Mouse (Mus musculus) kidney, embryonic 15.5 days (tissue): Measurements from ENCODE around the gene Vps37c. TPM values are rescaled to one million over a fixed set of nuclear protein-coding genes. Genes with fewer than 3 reads are reported as not detected.

ENCODE experiments used
- ATAC-seq: fragments of 200-750 bp; cut with Nextera tagmentation; replicated peaks from 2 replicates; pipeline ENCODE4 v1.8.0; 2017; ENCODE audit warnings: moderate TSS enrichment; ENCODE audit not compliant: low FRiP score
- H3K27ac ChIP-seq: fragments of 300-500 bp; sonication (generic); 2 replicates; pipeline ENCODE4 v1.5.1; 2015; ENCODE audit warnings: mild to moderate bottlenecking, inconsistent platforms
- H3K27me3 ChIP-seq: fragments of 300-500 bp; sonication (generic); 2 replicates; pipeline ENCODE4 v1.6.1; 2015; ENCODE audit warnings: inconsistent platforms
- H3K36me3 ChIP-seq: fragments of 300-500 bp; sonication (generic); 2 replicates; pipeline ENCODE4 v1.6.1; 2015; ENCODE audit warnings: inconsistent platforms
- H3K4me1 ChIP-seq: fragments of 300-500 bp; sonication (generic); 2 replicates; pipeline ENCODE4 v1.6.1; 2015; ENCODE audit warnings: inconsistent platforms
- H3K4me2 ChIP-seq: fragments of 300-500 bp; sonication (generic); 2 replicates; pipeline ENCODE4 v1.6.1; 2015; ENCODE audit warnings: moderate library complexity, mild to moderate bottlenecking, inconsistent platforms
- H3K4me3 ChIP-seq: fragments of 300-500 bp; sonication (generic); replicated peaks from 2 replicates; pipeline ENCODE4 v1.5.1; 2015; ENCODE audit warnings: mild to moderate bottlenecking, inconsistent platforms
- H3K9ac ChIP-seq: fragments of 300-500 bp; sonication (generic); 2 replicates; pipeline ENCODE4 v1.6.1; 2015; ENCODE audit warnings: mild to moderate bottlenecking, inconsistent platforms
- H3K9me3 ChIP-seq: fragments of 300-500 bp; sonication (generic); replicated peaks from 2 replicates; pipeline ENCODE4 v1.6.1; 2016; ENCODE audit warnings: inconsistent platforms
- WGBS: fragments of 180-500 bp; shearing (Covaris S2); methylation state at CpG from one replicate; pipeline ENCODE4 v1.1.7; 2015; ENCODE audit warnings: mixed read lengths; 5-methylcytosine and 5-hydroxymethylcytosine counted together
- polyA plus RNA-seq: library from polyadenylated mRNA; unstranded; fragments of >200 nt; fragmentation: Nextera tagmentation; extraction: Ambion mirVana; gene quantifications from 2 replicates; pipeline ENCODE4 v1.2.1, GENCODE M21; 2015

Vps37c gene
- polyA plus RNA-seq, result 29.7 and 31.7 TPM in 2 replicates

DNA sequence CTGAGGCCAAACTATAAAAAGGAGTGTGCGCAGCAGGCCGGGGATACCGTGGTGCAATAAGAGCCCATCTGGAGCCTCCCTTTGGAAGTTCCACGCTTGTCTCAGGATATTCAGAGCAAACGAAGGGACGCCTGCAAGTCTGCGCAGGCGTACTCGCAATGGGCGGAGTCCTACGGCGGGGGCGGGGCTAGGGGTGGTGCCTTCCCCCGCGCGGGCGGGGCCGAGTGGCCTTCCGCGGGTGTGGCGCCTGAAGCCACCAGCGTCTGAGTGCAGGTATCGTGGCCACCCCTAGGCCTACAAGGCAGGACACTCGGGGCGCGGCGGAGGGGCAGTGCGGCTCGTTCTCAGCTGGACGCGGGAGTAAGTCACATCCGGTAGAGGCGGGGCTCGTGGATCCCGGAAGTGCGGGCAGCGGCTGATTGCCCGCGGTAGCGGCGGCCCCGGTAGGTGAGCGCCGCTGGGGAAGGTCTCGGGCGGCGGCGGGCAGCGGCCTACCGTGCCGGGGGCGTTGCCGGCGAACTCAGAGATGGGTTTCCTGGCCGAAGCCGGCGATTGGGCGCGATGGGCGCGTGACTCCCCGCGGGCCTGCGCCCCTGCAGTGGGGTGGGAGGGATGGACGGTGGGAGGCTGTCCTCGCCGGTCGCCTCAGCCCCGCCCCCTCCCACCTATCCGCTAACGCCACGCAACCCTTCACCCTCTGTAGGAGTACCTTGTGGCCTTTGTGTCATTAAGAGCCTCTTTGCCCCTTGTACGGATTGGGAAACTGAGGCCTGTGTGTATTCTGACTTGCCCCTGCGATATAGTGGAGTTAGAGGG is at the start of gene Vps37c:
Vps37c (plus strand) TSS at position 199 of the 816 bp plus-strand sequence.
- peak; percentile 93 for ATAC-seq
- H3K4me3 ChIP-seq, result peak within 1 kb of the TSS; percentile 84
- WGBS, result under 1% methylated on average over 74 of the region's 74 CpGs

DNA sequence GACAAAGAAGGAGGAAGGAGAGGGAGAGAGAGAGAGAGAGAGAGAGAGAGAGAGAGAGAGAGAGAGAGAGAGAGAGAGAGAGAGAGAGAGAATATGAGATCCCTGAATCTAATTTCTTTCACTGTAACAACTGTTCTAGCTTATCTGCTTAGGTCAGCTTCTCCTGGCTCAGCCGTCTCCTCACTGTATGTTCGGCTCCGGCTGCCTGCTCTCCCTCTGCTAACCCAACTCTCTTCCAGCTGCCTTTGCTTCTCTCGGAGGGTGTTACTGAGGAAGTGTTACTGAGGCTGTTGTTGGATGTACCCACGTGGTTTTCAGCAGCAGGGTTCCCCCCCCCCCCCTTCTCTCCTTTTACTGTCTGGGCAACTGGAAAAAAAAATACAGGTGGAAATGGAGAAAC is 48.5 kb upstream of the Vps37c start:
- 3% methylated on average over 5 of the region's 5 CpGs for WGBS
- no peak for ATAC-seq
- Histone ChIP-seq H3K9me3 (no peaks in the 10 kb centered on the region), H3K27me3 (peaks cover 9% of the 10 kb centered on the region), H3K4me1 (peaks cover 8% of the 10 kb centered on the region), H3K4me3 (no peak overlapping the region), H3K9ac (no peak overlapping the region), H3K36me3 (no peaks in the 10 kb centered on the region), H3K27ac (no peak overlapping the region), H3K4me2 (peak overlapping the region; percentile 43)

More for the DNA sequence above, at the start of gene Vps37c:
- Histone ChIP-seq H3K27me3 (no peaks in the 10 kb centered on the region), H3K4me1 (peaks cover 28% of the 10 kb centered on the region), H3K9ac (peak within 1 kb of the TSS; percentile 80), H3K36me3 (0 out of 2 replicates have a peak, but pooled peaks cover 3% of the 10 kb centered on the region), H3K27ac (peak within 1 kb of the TSS; percentile 95), H3K9me3 (no peaks in the 10 kb centered on the region), H3K4me2 (peak within 1 kb of the TSS; percentile 74)

DNA sequence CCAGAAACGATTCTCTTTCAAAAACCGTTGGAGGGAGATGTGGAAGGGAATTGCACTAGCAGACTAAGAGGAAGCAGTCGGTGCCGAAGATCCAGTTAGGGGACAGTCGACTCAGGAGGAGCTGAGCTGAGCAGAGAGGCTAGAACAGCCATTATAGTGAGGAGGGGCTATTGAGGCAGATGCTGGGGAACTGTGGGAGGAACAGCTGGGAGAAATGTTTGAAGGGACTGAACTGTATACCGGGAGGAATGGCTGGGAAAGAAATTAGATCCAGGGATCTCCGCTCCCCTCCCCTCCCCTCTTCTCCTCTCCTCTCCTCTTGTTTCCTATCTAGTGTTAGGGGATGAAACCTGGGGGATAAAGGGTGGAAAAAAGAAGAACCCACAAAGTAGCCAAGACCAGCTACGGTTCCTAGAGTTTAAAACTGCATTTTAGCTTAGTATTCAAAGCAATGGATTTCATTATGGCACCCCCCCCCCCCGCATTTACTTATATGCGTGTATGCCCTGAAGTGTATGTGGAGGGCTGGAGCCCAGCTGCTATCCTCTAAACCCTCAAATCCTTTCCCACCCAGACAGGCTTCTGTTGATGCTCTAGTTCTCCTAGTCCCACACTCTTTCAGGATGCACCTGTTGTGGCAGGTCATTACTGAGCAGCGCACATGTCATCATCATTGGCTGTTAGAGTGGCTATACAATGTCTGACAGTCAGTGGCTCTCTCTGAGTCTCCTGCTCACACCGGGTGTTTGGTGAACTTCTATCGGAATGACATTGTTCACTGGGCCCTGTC is 47.8 kb upstream of the Vps37c start:
- Histone ChIP-seq H3K27me3 (peaks cover 3% of the 10 kb centered on the region), H3K4me2 (peak overlapping the region; percentile 43), H3K9ac (no peak overlapping the region), H3K4me3 (0 out of 2 replicates have a peak overlapping the region, but pooled peaks have one; percentile 4), H3K27ac (no peak overlapping the region), H3K36me3 (no peaks in the 10 kb centered on the region), H3K4me1 (peaks cover 5% of the 10 kb centered on the region; the same call in 1 of the 2 replicates), H3K9me3 (no peaks in the 10 kb centered on the region)
- 0 out of 2 replicates have a peak, but pooled peaks have one; percentile 54 for ATAC-seq
- 35% methylated on average over 13 of the region's 13 CpGs for WGBS

DNA sequence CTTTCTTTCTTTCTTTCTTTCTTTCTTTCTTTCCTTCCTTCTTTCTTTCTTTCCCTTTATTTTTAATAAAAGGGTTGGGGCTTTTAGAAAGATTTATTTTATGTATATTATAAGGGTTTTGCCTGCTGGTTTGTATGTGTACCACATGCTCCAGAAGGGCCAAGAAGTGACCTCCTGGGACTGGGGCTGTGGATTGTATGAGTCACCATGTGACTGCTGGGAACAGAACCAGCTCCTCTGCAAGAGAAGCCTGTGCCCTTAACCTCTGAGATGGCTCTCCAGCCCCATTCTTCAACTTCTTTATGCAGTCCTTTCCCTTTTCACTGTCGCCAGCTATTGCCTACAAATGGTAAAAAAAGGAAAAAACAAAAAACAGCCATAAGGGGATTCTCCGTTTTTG is 42.9 kb upstream of the Vps37c start:
- 82% methylated on average over 2 of the region's 2 CpGs for WGBS
- Histone ChIP-seq H3K4me3 (no peak overlapping the region), H3K27ac (no peak overlapping the region), H3K9ac (no peak overlapping the region), H3K36me3 (no peaks in the 10 kb centered on the region), H3K4me1 (peaks cover 2% of the 10 kb centered on the region; the same call in 1 of the 2 replicates), H3K27me3 (no peaks in the 10 kb centered on the region), H3K9me3 (no peaks in the 10 kb centered on the region), H3K4me2 (no peak overlapping the region)
- no peak for ATAC-seq

DNA sequence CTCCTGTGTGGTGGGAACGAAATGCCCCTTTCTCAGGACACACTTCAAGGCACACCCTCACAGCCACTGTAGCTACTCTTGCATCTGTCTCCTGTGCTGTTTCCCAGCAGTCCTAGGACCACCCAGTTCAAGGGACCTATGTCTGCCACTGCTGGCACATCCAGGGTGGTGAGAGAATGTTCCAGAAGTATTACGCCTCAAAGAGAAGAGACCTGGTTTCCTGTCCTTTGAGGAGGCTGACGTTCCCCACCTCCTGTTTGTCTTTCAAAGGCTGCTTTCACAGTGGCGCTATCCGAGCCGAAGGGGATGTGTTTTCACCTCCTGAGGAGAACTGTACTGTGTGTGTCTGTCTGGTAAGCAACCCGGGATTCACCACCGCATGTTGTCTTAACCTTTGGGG is 40.4 kb upstream of the Vps37c start:
- WGBS, result 60% methylated on average over 8 of the region's 8 CpGs

DNA sequence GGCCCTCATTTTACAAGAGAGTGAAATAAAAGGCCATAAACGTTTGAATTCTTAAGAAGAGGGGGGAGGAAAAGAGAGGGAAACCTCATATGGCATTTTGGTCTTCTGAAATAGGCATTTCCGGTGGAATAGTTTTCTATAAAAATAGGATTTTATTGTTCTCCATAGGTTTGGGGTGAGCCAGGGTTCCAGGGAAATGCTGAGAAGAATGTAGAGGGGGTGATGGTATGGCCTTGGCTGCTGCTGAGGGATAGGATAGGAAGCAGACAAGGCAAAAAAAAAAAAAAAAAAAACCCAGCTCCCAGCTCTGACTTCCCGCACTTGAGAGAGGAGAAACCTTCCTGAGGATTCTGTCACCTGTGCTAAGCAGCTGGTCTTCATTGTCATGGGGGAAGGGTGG is 32.5 kb upstream of the Vps37c start:
- no peaks in the 10 kb centered on the region for H3K36me3 ChIP-seq
- no peaks in the 10 kb centered on the region for H3K9me3 ChIP-seq
- ATAC-seq, result no peak
- no peak overlapping the region for H3K9ac ChIP-seq
- no peaks in the 10 kb centered on the region for H3K27me3 ChIP-seq
- no peak overlapping the region for H3K4me3 ChIP-seq
- H3K4me1 ChIP-seq, result 0 out of 2 replicates have a peak, but pooled peaks cover 8% of the 10 kb centered on the region
- H3K27ac ChIP-seq, result 0 out of 2 replicates have a peak overlapping the region, but pooled peaks have one; percentile 45
- WGBS, result 32% methylated on average over 3 of the region's 3 CpGs
- H3K4me2 ChIP-seq, result no peak overlapping the region

More for the DNA sequence above, 40.4 kb upstream of the Vps37c start:
- Histone ChIP-seq H3K27ac (no peak overlapping the region), H3K9ac (no peak overlapping the region), H3K4me3 (no peak overlapping the region), H3K4me2 (no peak overlapping the region), H3K27me3 (no peaks in the 10 kb centered on the region), H3K36me3 (no peaks in the 10 kb centered on the region), H3K4me1 (no peaks in the 10 kb centered on the region), H3K9me3 (no peaks in the 10 kb centered on the region)
- no peak for ATAC-seq

DNA sequence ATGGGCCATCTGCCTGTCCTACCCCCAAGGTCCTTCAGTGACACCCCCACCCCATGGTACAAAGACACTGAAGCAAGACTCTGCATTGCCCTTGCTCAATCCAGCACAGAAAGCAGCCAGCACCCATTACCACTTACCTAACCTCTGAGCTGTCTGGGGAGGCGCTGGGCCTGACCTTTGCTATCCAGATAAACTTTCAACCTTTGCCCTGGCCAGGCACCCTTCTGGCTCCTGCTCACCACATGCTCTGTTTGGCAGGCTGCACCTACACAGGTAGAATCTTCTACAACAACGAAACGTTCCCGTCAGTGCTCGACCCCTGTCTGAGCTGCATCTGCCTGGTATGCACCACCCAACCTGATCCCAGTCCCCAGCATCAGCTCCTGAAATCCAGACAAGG is 30.8 kb upstream of the Vps37c start:
- H3K9ac ChIP-seq, result no peak overlapping the region
- no peak overlapping the region for H3K27ac ChIP-seq
- no peak for ATAC-seq
- H3K4me2 ChIP-seq, result no peak overlapping the region
- no peaks in the 10 kb centered on the region for H3K27me3 ChIP-seq
- no peak overlapping the region for H3K4me3 ChIP-seq
- H3K36me3 ChIP-seq, result no peaks in the 10 kb centered on the region
- 0 out of 2 replicates have a peak, but pooled peaks cover 8% of the 10 kb centered on the region for H3K4me1 ChIP-seq
- 82% methylated on average over 5 of the region's 5 CpGs for WGBS
- no peaks in the 10 kb centered on the region for H3K9me3 ChIP-seq

DNA sequence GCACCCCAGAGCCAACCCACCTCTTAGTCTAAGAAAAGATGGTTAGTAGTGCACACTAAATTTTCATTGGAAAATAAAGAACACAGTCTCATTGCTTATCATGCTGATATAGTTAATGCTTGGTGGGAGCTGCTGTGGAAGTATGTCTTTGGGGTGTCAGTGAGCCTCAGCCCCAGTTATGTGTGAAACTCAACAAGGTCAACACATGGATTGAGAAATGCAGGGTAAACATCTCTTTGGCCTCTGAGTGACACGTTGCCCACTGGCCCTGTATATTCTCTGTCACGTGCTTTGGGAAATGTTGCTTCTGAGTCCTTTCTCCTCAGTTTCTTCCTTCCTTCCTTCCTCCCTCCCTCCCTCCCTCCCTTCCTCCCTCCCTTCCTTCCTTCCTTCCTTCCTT is 30.1 kb upstream of the Vps37c start:
- no peak overlapping the region for H3K27ac ChIP-seq
- no peaks in the 10 kb centered on the region for H3K9me3 ChIP-seq
- no peak overlapping the region for H3K4me2 ChIP-seq
- ATAC-seq, result no peak
- 0 out of 2 replicates have a peak, but pooled peaks cover 8% of the 10 kb centered on the region for H3K4me1 ChIP-seq
- no peak overlapping the region for H3K9ac ChIP-seq
- H3K4me3 ChIP-seq, result no peak overlapping the region
- no peaks in the 10 kb centered on the region for H3K36me3 ChIP-seq
- no peaks in the 10 kb centered on the region for H3K27me3 ChIP-seq
- WGBS, result 75% methylated on average over 2 of the region's 2 CpGs

DNA sequence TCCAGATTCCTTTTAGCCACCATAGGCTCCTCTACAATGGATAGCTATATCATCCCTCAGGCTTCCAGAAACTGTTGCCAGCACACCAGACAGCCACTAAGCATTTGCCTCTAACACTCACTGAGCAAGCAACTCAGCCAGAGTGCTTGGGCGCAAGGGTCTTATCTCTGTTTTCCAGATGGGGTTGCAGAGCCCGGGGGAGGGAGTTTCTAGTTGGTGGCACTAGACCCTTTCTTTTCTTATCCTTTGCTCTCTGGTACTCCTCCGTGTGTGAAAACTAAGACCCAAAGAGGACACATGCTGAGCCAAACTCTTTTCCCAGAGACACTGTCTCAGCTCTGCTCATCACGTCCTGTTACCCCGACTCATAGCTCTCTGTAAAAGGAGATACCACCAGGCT is 27.2 kb upstream of the Vps37c start:
- Histone ChIP-seq H3K27ac (no peak overlapping the region), H3K4me2 (no peak overlapping the region), H3K4me1 (0 out of 2 replicates have a peak, but pooled peaks cover 3% of the 10 kb centered on the region), H3K9me3 (no peaks in the 10 kb centered on the region), H3K4me3 (no peak overlapping the region), H3K36me3 (no peaks in the 10 kb centered on the region), H3K27me3 (no peaks in the 10 kb centered on the region), H3K9ac (no peak overlapping the region)
- 79% methylated on average over 5 of the region's 5 CpGs for whole genome bisulfite sequencing
- ATAC-seq, result peak; percentile 35; the same call in 1 of the 2 replicates

DNA sequence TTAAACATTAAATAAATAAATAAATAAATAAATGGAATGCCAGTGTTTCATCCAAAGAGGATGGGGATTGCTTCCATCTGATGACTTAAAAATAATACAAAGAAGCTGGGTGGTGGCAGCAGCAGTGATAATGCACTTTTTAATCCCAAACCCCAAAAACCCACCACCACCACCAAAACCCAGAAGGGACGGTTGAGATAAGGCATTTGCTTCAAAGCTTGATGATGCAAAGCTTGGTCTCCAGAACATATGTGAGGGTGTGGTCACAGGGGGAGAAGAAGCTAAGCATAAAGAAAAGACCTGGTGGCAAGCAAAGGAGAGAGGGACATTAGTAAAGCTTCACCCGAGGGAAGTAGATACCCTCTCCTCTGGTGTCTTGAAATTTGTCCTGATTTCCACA is 26.6 kb upstream of the Vps37c start:
- no peak for ATAC-seq
- WGBS, result 91% methylated on average over 2 of the region's 2 CpGs
- no peaks in the 10 kb centered on the region for H3K27me3 ChIP-seq

DNA sequence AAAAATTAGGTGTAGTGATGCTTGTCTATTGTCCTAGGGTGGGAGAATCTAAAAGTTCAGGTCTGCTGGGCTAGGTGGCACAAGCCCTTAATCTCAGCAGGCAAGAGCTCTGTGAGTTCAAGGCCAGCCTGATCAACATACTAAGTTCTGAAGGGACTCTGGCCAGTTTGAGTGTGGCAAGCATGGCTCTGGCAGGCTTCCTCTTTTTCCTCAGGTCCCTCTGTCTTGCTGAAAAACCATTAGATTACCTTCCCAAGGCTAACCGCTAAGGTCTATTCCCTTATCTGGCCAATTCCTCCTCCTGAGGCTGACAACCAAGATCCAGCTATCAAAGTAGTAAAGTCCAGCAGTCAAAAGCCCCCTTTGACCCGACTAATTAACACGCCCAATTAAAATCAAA is 25.9 kb upstream of the Vps37c start:
- H3K27me3 ChIP-seq, result no peaks in the 10 kb centered on the region
- H3K27ac ChIP-seq, result no peak overlapping the region
- no peaks in the 10 kb centered on the region for H3K9me3 ChIP-seq
- no peaks in the 10 kb centered on the region for H3K36me3 ChIP-seq
- ATAC-seq, result no peak
- H3K9ac ChIP-seq, result no peak overlapping the region
- no peak overlapping the region for H3K4me2 ChIP-seq
- WGBS, result 39% methylated on average over 3 of the region's 3 CpGs
- no peaks in the 10 kb centered on the region for H3K4me1 ChIP-seq
- no peak overlapping the region for H3K4me3 ChIP-seq

More for the DNA sequence above, 26.6 kb upstream of the Vps37c start:
- Histone ChIP-seq H3K4me1 (no peaks in the 10 kb centered on the region), H3K4me3 (no peak overlapping the region), H3K36me3 (no peaks in the 10 kb centered on the region), H3K4me2 (no peak overlapping the region), H3K27ac (no peak overlapping the region), H3K9me3 (no peaks in the 10 kb centered on the region), H3K9ac (no peak overlapping the region)

DNA sequence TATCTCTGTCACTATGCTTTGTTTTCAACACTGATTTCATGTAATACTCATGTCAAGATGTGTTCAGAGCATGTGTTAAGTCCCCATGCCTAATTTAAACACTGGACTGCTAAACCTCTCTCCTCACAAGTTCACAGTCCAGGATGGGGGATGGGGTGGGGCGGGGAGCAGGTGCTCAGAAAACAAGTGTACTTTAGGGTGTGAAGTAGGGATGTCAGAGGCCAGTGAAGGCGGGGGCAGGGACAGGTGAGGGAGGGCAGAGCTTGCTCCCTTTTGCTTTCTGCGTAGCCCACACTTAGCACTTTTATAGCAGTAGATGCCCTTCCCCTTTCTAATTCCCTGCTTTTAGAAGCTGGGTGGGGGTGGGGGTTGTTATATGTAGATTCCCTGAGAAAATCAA is 23.4 kb upstream of the Vps37c start:
- H3K9me3 ChIP-seq, result no peaks in the 10 kb centered on the region
- no peaks in the 10 kb centered on the region for H3K36me3 ChIP-seq
- no peak overlapping the region for H3K27ac ChIP-seq
- H3K9ac ChIP-seq, result no peak overlapping the region
- 60% methylated on average over 3 of the region's 3 CpGs for WGBS
- H3K4me1 ChIP-seq, result no peaks in the 10 kb centered on the region
- no peak overlapping the region for H3K4me3 ChIP-seq
- no peaks in the 10 kb centered on the region for H3K27me3 ChIP-seq
- ATAC-seq, result no peak
- no peak overlapping the region for H3K4me2 ChIP-seq
